Mouse (Mus musculus): ENCODE data around the gene Eri2. TPM values are rescaled to one million over a fixed set of nuclear protein-coding genes. Genes with fewer than 3 reads are reported as not detected.
A peak's percentile ranks its signal among the peaks of the same experiment; 100 is the strongest.
"Not testable (repeated sequence)": the region's sequence is repeated elsewhere in the genome, so short reads cannot be mapped to it uniquely, and the experiment has no call there.

Gene Eri2
- total RNA-seq, 2 experiments from 2014 or later, result 6.8 to 7.4 TPM

DNA sequence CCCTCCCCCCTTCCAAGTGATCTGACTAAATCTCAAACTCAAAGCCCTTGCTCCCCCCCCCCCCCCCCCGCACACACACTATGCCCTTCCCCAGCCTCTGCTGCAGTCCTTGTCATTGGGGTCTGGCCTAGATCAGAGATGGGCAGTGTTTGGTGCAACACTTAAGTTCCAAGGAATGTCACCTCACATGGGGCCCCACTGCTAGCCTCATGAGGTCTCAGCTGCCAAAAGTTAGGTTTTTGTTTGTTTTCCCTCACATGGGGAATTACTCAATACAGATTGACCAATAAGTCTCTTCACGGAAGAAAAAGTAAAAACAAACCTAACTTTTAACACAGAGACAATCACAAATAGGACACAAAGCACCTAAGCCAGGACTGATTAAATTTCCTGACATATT is 45.1 kb downstream of the Eri2 start:
- no peak for DNase-seq (ENCODE audit: low spot score in 2 of 2)
- intact Hi-C loops (cut with DNase I), result no loop called here

GRCm38 (mm10) chr7:119745869-119746268 is 48.0 kb downstream of the Eri2 start:
- intact Hi-C loops (cut with DNase I), result no loop called here

GRCm38 (mm10) chr7:119744321-119744720 is 49.5 kb downstream of the Eri2 start:
- DNase-seq (ENCODE audit: low spot score in 2 of 2), result no peak
- intact Hi-C loops (cut with DNase I), result no loop called here

More at GRCm38 (mm10) chr7:119745869-119746268, 48.0 kb downstream of the Eri2 start:
- DNase-seq (ENCODE audit: low spot score in 2 of 2), result no peak

DNA sequence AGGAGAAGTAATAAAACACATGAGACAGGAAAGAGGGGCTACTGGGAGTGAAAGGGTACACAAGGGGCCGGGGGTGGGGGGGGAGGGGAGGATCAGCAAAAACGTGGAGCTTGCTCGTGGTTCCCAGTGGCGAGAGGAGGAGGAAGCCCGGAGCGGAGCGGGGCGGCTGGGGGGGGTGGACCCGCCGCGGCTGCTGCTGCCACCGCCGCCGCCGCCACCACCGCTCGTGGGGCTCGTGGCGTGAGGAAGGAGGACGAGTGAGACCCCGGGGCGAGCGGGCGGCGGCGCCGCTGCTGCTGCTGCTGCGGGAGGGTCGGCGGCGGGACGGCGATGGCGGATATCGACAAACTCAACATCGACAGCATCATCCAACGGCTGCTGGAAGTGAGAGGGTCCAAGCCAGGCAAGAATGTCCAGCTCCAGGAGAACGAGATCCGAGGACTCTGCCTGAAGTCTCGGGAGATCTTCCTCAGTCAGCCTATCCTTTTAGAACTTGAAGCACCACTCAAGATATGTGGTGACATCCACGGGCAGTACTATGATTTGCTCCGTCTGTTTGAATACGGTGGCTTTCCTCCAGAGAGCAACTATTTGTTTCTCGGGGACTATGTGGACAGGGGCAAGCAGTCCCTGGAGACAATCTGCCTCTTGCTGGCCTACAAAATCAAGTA is 53.9 kb downstream of the Eri2 start:
- intact Hi-C loops (cut with DNase I); DNase-seq (ENCODE audit: low spot score in 2 of 2): not testable (repeated sequence)

GRCm38 (mm10) chr7:119738877-119739276 is 55.0 kb downstream of the Eri2 start:
- intact Hi-C loops (cut with DNase I), result no loop called here
- DNase-seq (ENCODE audit: low spot score in 2 of 2), result no peak

DNA sequence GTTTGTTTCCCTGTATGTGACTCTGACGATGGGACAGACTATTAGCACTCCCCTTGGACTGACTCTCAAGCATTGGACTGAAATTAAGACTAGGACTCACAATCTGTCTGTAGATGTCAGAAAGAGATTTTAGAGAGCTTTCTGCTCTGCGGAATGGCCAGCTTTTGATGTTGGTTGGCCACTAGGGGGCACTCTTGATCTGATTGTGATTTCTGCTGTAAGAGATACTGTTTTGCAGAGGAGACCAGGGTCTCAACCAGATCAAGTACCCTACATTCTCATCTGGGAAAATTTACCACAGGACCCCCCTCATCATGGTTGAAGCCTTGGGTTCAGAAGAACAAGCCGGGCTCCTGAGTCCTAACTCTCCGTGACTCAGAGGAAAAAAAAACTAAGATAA is 62.6 kb downstream of the Eri2 start:
- DNase-seq (ENCODE audit: low spot score in 2 of 2); intact Hi-C loops (cut with DNase I): not testable (repeated sequence)

DNA sequence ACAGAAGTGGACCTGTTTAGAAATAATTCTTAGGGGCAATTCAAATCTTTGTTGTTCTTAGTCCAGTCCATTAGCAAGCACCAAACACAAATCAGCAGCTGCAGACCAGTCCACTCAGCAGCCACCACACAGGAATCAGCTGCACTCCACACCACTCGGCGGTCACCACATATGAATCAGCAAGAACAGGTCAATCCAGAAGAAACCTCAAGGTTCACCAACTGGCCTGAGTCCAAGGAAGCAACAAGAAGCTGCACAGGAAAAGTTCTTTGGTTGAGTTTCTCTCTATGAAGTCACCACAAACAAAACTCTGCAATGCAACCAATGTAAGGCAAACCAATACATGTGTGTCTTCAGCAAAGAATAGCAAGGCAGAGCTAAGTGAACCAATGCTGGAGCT is 66.2 kb downstream of the Eri2 start:
- intact Hi-C loops (cut with DNase I), result no loop called here
- DNase-seq (ENCODE audit: low spot score in 2 of 2), result no peak

GRCm38 (mm10) chr7:119720947-119721310 is 72.9 kb downstream of the Eri2 start:
- peak; percentile 10 to 26 for DNase-seq (ENCODE audit: low spot score in 2 of 2)
- intact Hi-C loops (cut with DNase I), result no loop called here

- peak; percentile 94 to 98 for DNase-seq (ENCODE audit: low spot score in 2 of 2)
- intact Hi-C loops (cut with DNase I), result no loop called here
Observed at GRCm38 (mm10) chr7:119720253-119720946, 73.5 kb downstream of the Eri2 start, which contains the start of gene Thumpd1. TSS of gene Thumpd1 (minus strand) at chr7:119720798.

Other genes with a start within 250 kb of the Eri2 start
- gene Acsm2, start 239.7 kb downstream of the Eri2 start, total RNA-seq (2021), result not detected
- gene Acsm1, start 187.0 kb downstream of the Eri2 start, total RNA-seq (2021), result not detected
- not detected for gene Acsm4, start 104.0 kb downstream of the Eri2 start, total RNA-seq (2021)
- 10 to 100 TPM; 33.8 to 38.8 TPM for gene Thumpd1, start 73.3 kb downstream of the Eri2 start, total RNA-seq (2021)
- gene Acsm3, start 33.1 kb downstream of the Eri2 start, total RNA-seq (2021), result not detected
- gene Rexo5, start 52 bp downstream of the Eri2 start, total RNA-seq (2021), result 1 to 10 TPM; 1.4 to 2.8 TPM
- gene Lyrm1, start 101.8 kb upstream of the Eri2 start, total RNA-seq (2021), result 10 to 100 TPM in 1 of 2 experiments, 1 to 10 TPM in 1; 8.9 to 11.7 TPM
- 10 to 100 TPM; 24.6 to 26.6 TPM for gene Dcun1d3, start 102.2 kb upstream of the Eri2 start, total RNA-seq (2021)